Mouse (Mus musculus) brain, embryonic 14.5 days (tissue): ENCODE measurements at regions not wholly inside any gene's neighbourhood (a gene's known extent, or its start where the extent isn't known, plus 50 kb on each side); places are given as distances from the start of the nearest gene placed in this dataset.

Experiments
- CTCF ChIP-seq: fragments of 200-500 bp; IDR thresholded peaks from 2 replicates; pipeline ENCODE4 v1.5.1; 2012; ENCODE audit warnings: inconsistent platforms, mild to moderate bottlenecking, moderate library complexity, borderline replicate concordance; ENCODE audit not compliant: insufficient read depth, insufficient read length; ENCODE audit errors: extremely low read depth
- POLR2A ChIP-seq: fragments of 200-500 bp; IDR thresholded peaks from 2 replicates; pipeline ENCODE4 v1.6.1; 2012; ENCODE audit warnings: mild to moderate bottlenecking, inconsistent platforms, borderline replicate concordance; ENCODE audit not compliant: poor library complexity, insufficient read depth, insufficient read length, severe bottlenecking; ENCODE audit errors: extremely low read depth

DNA sequence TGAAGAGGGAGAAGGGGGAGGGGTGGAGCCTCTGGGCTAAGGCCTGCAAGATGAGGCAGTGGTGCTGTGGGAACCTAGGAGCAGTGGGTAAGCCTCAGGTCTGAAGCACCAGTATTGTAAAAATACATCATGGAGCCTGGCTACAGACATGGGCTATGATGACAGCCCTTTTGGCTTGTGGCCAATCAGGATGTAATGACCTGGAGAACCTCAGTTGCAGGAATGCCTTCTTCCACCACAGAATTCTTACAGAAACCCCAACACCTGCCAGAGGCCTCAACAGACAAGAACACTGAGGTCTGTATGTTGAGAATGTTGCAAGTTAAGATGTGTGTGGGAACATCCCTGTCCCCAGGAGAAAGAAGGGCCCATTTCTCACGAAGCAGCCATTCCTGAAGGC, 172.1 kb downstream of the Mtx2 start:
- TF ChIP-seq CTCF (no peak), POLR2A (no peak)
